Mouse (Mus musculus) heart, postnatal 10 days (tissue): ENCODE data around the gene Olfr522. TPM values are rescaled to one million over a fixed set of nuclear protein-coding genes. Genes with fewer than 3 reads are reported as not detected.
A peak's percentile ranks its signal among the peaks of the same experiment; 100 is the strongest.

Experiments
- DNase-seq, 2 experiments: peaks; one replicate each; pipeline ENCODE4 v3.0.0; 2021
- intact Hi-C: fragments of 180-260 bp; cut with DNase I; formaldehyde crosslinking; loops from one replicate; pipeline ENCODE4 v1.15.1; 2025
- total RNA-seq, 2 experiments: library from RNA; stranded (reverse); gene quantifications; 2 replicates each; pipeline ENCODE4 v1.2.3; 2021

Olfr522 gene
- total RNA-seq, 2 experiments from 2014 or later = not detected

DNA sequence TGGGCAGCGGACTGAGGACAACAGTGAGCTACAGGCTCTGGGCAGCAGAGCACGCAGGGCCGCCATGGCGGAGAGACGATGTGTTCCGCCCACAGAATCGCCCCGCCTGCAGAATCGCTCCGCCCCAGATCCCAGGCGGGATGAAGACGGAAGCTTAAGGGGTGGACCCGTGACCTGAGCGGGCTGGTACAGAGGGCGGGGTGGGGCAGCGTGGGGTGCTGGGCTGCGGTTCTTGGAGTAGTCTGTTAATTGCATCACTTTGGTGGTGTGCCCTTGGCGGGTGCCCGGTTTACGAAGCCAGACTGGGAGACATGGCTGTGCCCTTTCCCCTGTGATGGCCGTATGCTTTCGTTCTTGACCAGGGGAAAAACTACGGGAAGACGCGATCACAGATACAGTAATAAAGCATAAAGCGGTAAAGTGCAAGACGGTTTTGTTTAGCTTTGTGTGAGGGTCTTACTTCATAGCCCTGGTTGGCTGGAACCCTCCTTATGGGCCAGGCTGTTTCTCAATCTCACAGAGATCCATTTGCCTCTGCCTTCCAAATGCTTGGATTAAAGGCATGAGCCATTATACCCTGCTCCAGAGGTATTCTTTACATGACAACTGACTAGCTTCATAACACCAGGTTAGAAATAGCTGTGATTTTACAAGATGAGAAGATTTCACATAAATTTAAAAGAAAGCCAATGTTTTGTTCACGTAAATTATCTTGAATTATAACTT is 48.1 kb downstream of the Olfr522 start, which contains the start of gene Echs1:
Gene Echs1 (minus strand): TSS at position 148 of the 726 bp plus-strand sequence.
- intact Hi-C loops = no loop called here
- DNase-seq = peak; percentile 93 to 94

GRCm38 (mm10) chr7:140115583-140116328 is 48.8 kb downstream of the Olfr522 start, which contains the start of gene Paox:
TSS of gene Paox (plus strand) at chr7:140115799.
- peak; percentile 77 for DNase-seq
- intact Hi-C loops = no loop called here

DNA sequence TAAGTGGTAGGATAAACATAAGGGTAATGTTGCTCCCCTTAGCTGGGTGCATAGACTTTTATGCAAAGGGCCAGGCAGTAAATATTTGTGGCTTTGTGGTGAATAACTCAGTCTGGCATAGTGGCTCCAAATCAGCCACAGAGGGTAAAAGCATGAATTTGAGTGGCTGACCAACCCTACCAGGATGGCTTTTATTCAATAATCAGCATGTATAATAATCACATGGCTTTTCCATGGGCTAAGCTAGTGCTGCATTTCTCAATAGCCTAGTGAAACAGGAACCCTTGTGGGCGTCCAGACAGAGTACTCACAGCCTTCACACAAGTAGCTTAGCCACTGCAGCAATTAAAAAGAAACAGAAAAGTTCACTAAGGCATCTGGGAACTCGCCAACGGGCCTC is 52.6 kb downstream of the Olfr522 start:
- no peak for DNase-seq
- intact Hi-C loops = no loop called here

Other genes with a start within 250 kb of the Olfr522 start
- gene Utf1, start 221.0 kb downstream of the Olfr522 start, total RNA-seq = not detected
- not detected for gene 6430531B16Rik, start 186.0 kb downstream of the Olfr522 start, total RNA-seq
- under 1 TPM; 0.30 to 0.86 TPM for gene Adam8, start 172.2 kb downstream of the Olfr522 start, total RNA-seq
- 10 to 100 TPM; 13.1 to 13.8 TPM for gene Zfp511, start 128.4 kb downstream of the Olfr522 start, total RNA-seq
- 10 to 100 TPM; 36.5 to 37.1 TPM for gene Tubgcp2, start 128.1 kb downstream of the Olfr522 start, total RNA-seq
- not detected for gene Msx3, start 115.7 kb downstream of the Olfr522 start, total RNA-seq
- gene Caly, start 82.2 kb downstream of the Olfr522 start, total RNA-seq = under 1 TPM in 1 of 2 experiments, not detected in 1; 0.25 TPM
- not detected for gene Prap1, start 71.4 kb downstream of the Olfr522 start, total RNA-seq
- gene Fuom, start 62.3 kb downstream of the Olfr522 start, total RNA-seq = 10 to 100 TPM; 90.7 to 93.7 TPM
- 1 to 10 TPM; 4.1 to 5.6 TPM for gene Paox, start 49.0 kb downstream of the Olfr522 start, total RNA-seq
- 100 to 1,000 TPM; 240 to 272 TPM for gene Echs1, start 48.3 kb downstream of the Olfr522 start, total RNA-seq
- 10 to 100 TPM; 22.9 to 25.3 TPM for gene Mtg1, start 27.2 kb downstream of the Olfr522 start, total RNA-seq
- gene Sprn, start 9.9 kb downstream of the Olfr522 start, total RNA-seq = under 1 TPM; 0.50 to 0.55 TPM
- not detected for gene Olfr523, start 8.5 kb upstream of the Olfr522 start, total RNA-seq
- not detected for gene Olfr524, start 41.2 kb upstream of the Olfr522 start, total RNA-seq
- gene Cd163l1, start 53.5 kb upstream of the Olfr522 start, total RNA-seq = not detected
- gene 5830411N06Rik, start 82.5 kb upstream of the Olfr522 start, total RNA-seq = not detected
- not detected for gene Olfr525, start 156.1 kb upstream of the Olfr522 start, total RNA-seq
- gene Olfr527, start 169.3 kb upstream of the Olfr522 start, total RNA-seq = not detected
- gene Olfr60, start 196.9 kb upstream of the Olfr522 start, total RNA-seq = not detected
- gene Olfr530, start 211.6 kb upstream of the Olfr522 start, total RNA-seq = not detected
- gene Olfr531, start 238.2 kb upstream of the Olfr522 start, total RNA-seq = not detected